Mouse (Mus musculus) urinary bladder, postnatal 36 days (tissue): ENCODE measurements at regions not wholly inside any gene's neighbourhood (a gene's known extent, or its start where the extent isn't known, plus 50 kb on each side); places are given as distances from the start of the nearest gene placed in this dataset.
A peak's percentile ranks its signal among the peaks of the same experiment; 100 is the strongest.

Source experiments
- DNase-seq, 2 experiments: peaks; one replicate each; pipeline ENCODE4 v3.0.0; 2022; ENCODE audit warnings: low spot score in 2 of 2, mixed read lengths in 1 of 2

GRCm38 (mm10) chr4:55134339-55134738 is 189.5 kb downstream of the Zfp462 start:
- DNase-seq: no peak

GRCm38 (mm10) chr4:55134791-55135190 is 189.9 kb downstream of the Zfp462 start:
- no peak for DNase-seq

- DNase-seq: no peak
These were observed 191.4 kb downstream of the Zfp462 start for GRCm38 (mm10) chr4:55136283-55136682.

GRCm38 (mm10) chr4:55137781-55138394 is 193.0 kb downstream of the Zfp462 start:
- no peak for DNase-seq

GRCm38 (mm10) chr4:55141317-55141716 is 196.5 kb downstream of the Zfp462 start:
- DNase-seq: no peak

GRCm38 (mm10) chr4:55141923-55142732 is 197.3 kb downstream of the Zfp462 start:
- DNase-seq: no peak

GRCm38 (mm10) chr4:55143400-55143799 is 198.6 kb downstream of the Zfp462 start:
- DNase-seq: no peak

- no peak for DNase-seq
These were observed 200.1 kb downstream of the Zfp462 start for GRCm38 (mm10) chr4:55144995-55145394.

GRCm38 (mm10) chr4:55145968-55146367 is 201.1 kb downstream of the Zfp462 start:
- no peak for DNase-seq

- no peak for DNase-seq
These were observed 201.5 kb upstream of the Rad23b start for GRCm38 (mm10) chr4:55148380-55148779.

- DNase-seq: no peak
These were observed 195.3 kb upstream of the Rad23b start for GRCm38 (mm10) chr4:55154556-55154955.

GRCm38 (mm10) chr4:55158166-55158739 is 191.6 kb upstream of the Rad23b start:
- no peak for DNase-seq

GRCm38 (mm10) chr4:55166266-55166665 is 183.6 kb upstream of the Rad23b start:
- DNase-seq: no peak

- DNase-seq: no peak
These were observed 180.8 kb upstream of the Rad23b start for GRCm38 (mm10) chr4:55169063-55169462.

- no peak for DNase-seq
These were observed 177.4 kb upstream of the Rad23b start for GRCm38 (mm10) chr4:55172334-55172891.

GRCm38 (mm10) chr4:55176026-55176425 is 173.8 kb upstream of the Rad23b start:
- DNase-seq: peak in 1 of 2 experiments; percentile 1

GRCm38 (mm10) chr4:55179456-55179855 is 170.4 kb upstream of the Rad23b start:
- DNase-seq: no peak

- DNase-seq: no peak
These were observed 166.3 kb upstream of the Rad23b start for GRCm38 (mm10) chr4:55183519-55183918.

GRCm38 (mm10) chr4:55188716-55189115 is 161.1 kb upstream of the Rad23b start:
- DNase-seq: peak in 1 of 2 experiments; percentile 15

GRCm38 (mm10) chr4:55190586-55190985 is 159.3 kb upstream of the Rad23b start:
- DNase-seq: no peak

GRCm38 (mm10) chr4:55194061-55194460 is 155.8 kb upstream of the Rad23b start:
- no peak for DNase-seq

- no peak for DNase-seq
These were observed 155.3 kb upstream of the Rad23b start for GRCm38 (mm10) chr4:55194552-55194951.
